Comparison of ENCODE assay signal across 12 mouse cellular contexts in genomic region chr12:27336336-27336735, GRCm38 (mm10). TPM values are rescaled to one million over a fixed set of nuclear protein-coding genes. Genes with fewer than 3 reads are reported as not detected.
A peak's percentile ranks its signal among the peaks of the same experiment; 100 is the strongest.
DNase-seq lines count a peak whose midpoint lies in the region; ATAC-seq lines count a peak whose summit lies in the region.
"Had no signal": no experiment of that assay in that cellular context is flagged by ENCODE, and none has a peak within 500 bp of the region (broad histone marks: within the 10 kb centered on the region; RNA-seq: fewer than 3 reads in every experiment).

No protein-coding gene starts in this region.

- peak overlapping the region; percentile 96 for H3K4me3 ChIP-seq in embryonic facial prominence, embryonic 11.5 days (ENCODE audit: low read depth, low read length)
- peak overlapping the region; percentile 100 for H3K4me3 ChIP-seq in forebrain, embryonic 11.5 days (ENCODE audit: low read depth, low read length)
- peak overlapping the region; percentile 78 for H3K4me3 ChIP-seq in hindbrain, embryonic 15.5 days
- H3K4me3 ChIP-seq in midbrain, embryonic 14.5 days (replicated peaks; ENCODE audit: low read depth, low read length), result peak overlapping the region; percentile 100

- peak overlapping the region; percentile 51 for H3K4me2 ChIP-seq in embryonic facial prominence, embryonic 11.5 days (ENCODE audit: low read depth, low read length)
- H3K4me2 ChIP-seq in forebrain, embryonic 11.5 days (ENCODE audit: low read depth, low read length, severe bottlenecking), result peak overlapping the region; percentile 60
- peak overlapping the region; percentile 68 for H3K4me2 ChIP-seq in hindbrain, embryonic 15.5 days
- H3K4me2 ChIP-seq in midbrain, embryonic 14.5 days (ENCODE audit: low read length), result peak overlapping the region; percentile 95

- ATAC-seq in embryonic facial prominence, embryonic 11.5 days (replicated peaks; ENCODE audit: insufficient number of reproducible peaks, low FRiP score, low TSS enrichment, low read depth), result no peak
- ATAC-seq in forebrain, embryonic 11.5 days (replicated peaks; ENCODE audit: low FRiP score), result no peak
- no peak for ATAC-seq in hindbrain, embryonic 15.5 days (ENCODE audit: low FRiP score, low read depth)
- no peak for ATAC-seq in midbrain, embryonic 14.5 days (ENCODE audit: low FRiP score, low TSS enrichment)
- no peak for ATAC-seq in megakaryocyte-erythroid progenitor cell, adult 5-6 weeks (replicated peaks; ENCODE audit: low FRiP score, low TSS enrichment, poor library complexity, severe bottlenecking)

- H3K9me3 ChIP-seq in embryonic facial prominence, embryonic 11.5 days (replicated peaks; ENCODE audit: control insufficient read depth, low read length), result no peaks in the 10 kb centered on the region
- no peaks in the 10 kb centered on the region for H3K9me3 ChIP-seq in forebrain, embryonic 11.5 days (ENCODE audit: control insufficient read depth, low read length)
- H3K9me3 ChIP-seq in hindbrain, embryonic 15.5 days, result no peaks in the 10 kb centered on the region
- H3K9me3 ChIP-seq in midbrain, embryonic 14.5 days (ENCODE audit: control insufficient read depth, low read length), result no peaks in the 10 kb centered on the region

- peak overlapping the region; percentile 57 for H3K9ac ChIP-seq in embryonic facial prominence, embryonic 11.5 days (replicated peaks; ENCODE audit: low read length)
- H3K9ac ChIP-seq in forebrain, embryonic 11.5 days (ENCODE audit: low read length), result peak overlapping the region; percentile 99
- peak overlapping the region; percentile 78 for H3K9ac ChIP-seq in hindbrain, embryonic 15.5 days
- H3K9ac ChIP-seq in midbrain, embryonic 14.5 days (replicated peaks; ENCODE audit: low read length), result peak overlapping the region; percentile 100
- H3K9ac ChIP-seq: liver, embryonic 14.5 days had no signal

- no peaks in the 10 kb centered on the region for H3K27me3 ChIP-seq in embryonic facial prominence, embryonic 11.5 days (ENCODE audit: control insufficient read depth, insufficient read depth, low read length)
- no peaks in the 10 kb centered on the region for H3K27me3 ChIP-seq in forebrain, embryonic 11.5 days (ENCODE audit: control insufficient read depth, insufficient read depth, low read length)
- H3K27me3 ChIP-seq in hindbrain, embryonic 15.5 days, result no peaks in the 10 kb centered on the region
- H3K27me3 ChIP-seq in midbrain, embryonic 14.5 days (ENCODE audit: control insufficient read depth, insufficient read depth, low read length), result no peaks in the 10 kb centered on the region

- no peaks in the 10 kb centered on the region for H3K36me3 ChIP-seq in embryonic facial prominence, embryonic 11.5 days (replicated peaks; ENCODE audit: control insufficient read depth, insufficient read depth, low read depth, low read length)
- peaks cover 5% of the 10 kb centered on the region; the same call in 1 of the 2 replicates for H3K36me3 ChIP-seq in forebrain, embryonic 11.5 days (ENCODE audit: control insufficient read depth, insufficient read depth, low read length)
- H3K36me3 ChIP-seq in hindbrain, embryonic 15.5 days, result no peaks in the 10 kb centered on the region
- peaks cover 41% of the 10 kb centered on the region for H3K36me3 ChIP-seq in midbrain, embryonic 14.5 days (ENCODE audit: control insufficient read depth, insufficient read depth, low read length)

- 60% methylated on average over 7 of the region's 7 CpGs for WGBS in embryonic facial prominence, embryonic 11.5 days
- WGBS in forebrain, embryonic 11.5 days, result 65% methylated on average over 7 of the region's 7 CpGs
- WGBS in hindbrain, embryonic 15.5 days, result 38% methylated on average over 7 of the region's 7 CpGs
- 28% methylated on average over 7 of the region's 7 CpGs for WGBS in midbrain, embryonic 14.5 days

- no peaks in the 10 kb centered on the region for H3K4me1 ChIP-seq in embryonic facial prominence, embryonic 11.5 days (ENCODE audit: control insufficient read depth, insufficient read depth, low read length)
- 0 out of 2 replicates have a peak, but pooled peaks cover 4% of the 10 kb centered on the region for H3K4me1 ChIP-seq in forebrain, embryonic 11.5 days (replicated peaks; ENCODE audit: control insufficient read depth, insufficient read depth, low read length)
- H3K4me1 ChIP-seq in hindbrain, embryonic 15.5 days (replicated peaks), result peaks cover 32% of the 10 kb centered on the region
- peaks cover 26% of the 10 kb centered on the region for H3K4me1 ChIP-seq in midbrain, embryonic 14.5 days (ENCODE audit: control insufficient read depth, insufficient read depth, low read length)

- DNase-seq in embryonic facial prominence, embryonic 11.5 days (ENCODE audit: low spot score), result no peak
- no peak for DNase-seq in forebrain, embryonic 11.5 days (ENCODE audit: low spot score)
- peak; percentile 62 for DNase-seq in midbrain, embryonic 14.5 days
- DNase-seq in B cell, adult 2 months, result no peak
- no peak for DNase-seq in lung, adult 18-20 months
- DNase-seq: adrenal gland, postnatal 25 days; cerebellum, adult 18-20 months; gastrocnemius, postnatal 36 days; heart, postnatal 14 days had no signal

- no peak overlapping the region for H3K27ac ChIP-seq in embryonic facial prominence, embryonic 11.5 days (replicated peaks; ENCODE audit: low read depth, low read length)
- peak overlapping the region; percentile 19; the same call in 1 of the 2 replicates for H3K27ac ChIP-seq in forebrain, embryonic 11.5 days (ENCODE audit: low read depth, low read length)
- H3K27ac ChIP-seq in hindbrain, embryonic 15.5 days (replicated peaks), result peak overlapping the region; percentile 73
- peak overlapping the region; percentile 98 for H3K27ac ChIP-seq in midbrain, embryonic 14.5 days (replicated peaks; ENCODE audit: low read depth, low read length)
- H3K27ac ChIP-seq: liver, embryonic 14.5 days had no signal

RNA-seq across cellular contexts. Expression of gene Sox11, which starts 6.0 kb away (rescaled TPM):
- 444 and 508 TPM in 2 replicates for polyA plus RNA-seq in embryonic facial prominence, embryonic 11.5 days (2014; fragmentation: Nextera tagmentation; extraction: Ambion mirVana)
- 568 and 596 TPM in 2 replicates for polyA plus RNA-seq in forebrain, embryonic 11.5 days (2014; fragmentation: Nextera tagmentation; extraction: Ambion mirVana)
- 278 and 318 TPM in 2 replicates for polyA plus RNA-seq in hindbrain, embryonic 15.5 days (2015; fragmentation: Nextera tagmentation; extraction: Ambion mirVana)
- 615 and 827 TPM in 2 replicates for polyA plus RNA-seq in midbrain, embryonic 14.5 days (2014; fragmentation: Nextera tagmentation; extraction: Ambion mirVana)
- not detected in 2 replicates for total RNA-seq in megakaryocyte-erythroid progenitor cell, adult 5-6 weeks (2014; fragmentation: Nextera tagmentation)
- not detected in 2 replicates for total RNA-seq in megakaryocyte-erythroid progenitor cell, adult 5-6 weeks (2017)
